Mouse (Mus musculus) urinary bladder, adult 18-20 months (tissue): ENCODE measurements around the gene Tlr12.
A peak's percentile ranks its signal among the peaks of the same experiment; 100 is the strongest.
"Not testable (repeated sequence)": the region's sequence is repeated elsewhere in the genome, so short reads cannot be mapped to it uniquely, and the experiment has no call there.

Experiments used
- DNase-seq, 2 experiments: peaks; one replicate each; pipeline ENCODE4 v3.0.0; 2022; ENCODE audit warnings: low spot score in 2 of 2, mixed read lengths in 2 of 2

Gene Tlr12

GRCm38 (mm10) chr4:128620572-128620971 lies 2.2 kb upstream of the Tlr12 start:
- DNase-seq: no peak

- no peak for DNase-seq
These were observed 544 bp upstream of the Tlr12 start for GRCm38 (mm10) chr4:128618963-128619362.

- DNase-seq: no peak
These were observed 877 bp downstream of the Tlr12 start for GRCm38 (mm10) chr4:128617363-128618120.

GRCm38 (mm10) chr4:128615761-128616160 lies 2.7 kb downstream of the Tlr12 start:
- no peak for DNase-seq

GRCm38 (mm10) chr4:128613326-128613725 lies 5.1 kb downstream of the Tlr12 start:
- DNase-seq: no peak

GRCm38 (mm10) chr4:128611726-128612125 lies 6.7 kb downstream of the Tlr12 start:
- not testable (repeated sequence) for DNase-seq

GRCm38 (mm10) chr4:128610706-128611105 lies 7.7 kb downstream of the Tlr12 start:
- peak in 1 of 2 experiments; percentile 15 for DNase-seq

GRCm38 (mm10) chr4:128609925-128610402 lies 8.5 kb downstream of the Tlr12 start, which contains the start of gene Zscan20:
Zscan20 (minus strand) TSS chr4:128610098.
- peak; percentile 83 to 97 for DNase-seq

GRCm38 (mm10) chr4:128609276-128609924 lies 9.0 kb downstream of the Tlr12 start:
- no peak for DNase-seq

- DNase-seq: no peak
These were observed 10.8 kb downstream of the Tlr12 start for GRCm38 (mm10) chr4:128607661-128608060.

GRCm38 (mm10) chr4:128606586-128606985 lies 11.8 kb downstream of the Tlr12 start:
- no peak for DNase-seq

GRCm38 (mm10) chr4:128597801-128598560 lies 20.4 kb downstream of the Tlr12 start:
- no peak for DNase-seq

GRCm38 (mm10) chr4:128594062-128594461 lies 24.4 kb downstream of the Tlr12 start:
- DNase-seq: no peak

- no peak for DNase-seq
These were observed 25.1 kb downstream of the Tlr12 start for GRCm38 (mm10) chr4:128593286-128593685.

- peak in 1 of 2 experiments; percentile 23 for DNase-seq
These were observed 39.2 kb downstream of the Tlr12 start for GRCm38 (mm10) chr4:128579182-128579581.

GRCm38 (mm10) chr4:128575811-128576210 lies 42.6 kb downstream of the Tlr12 start:
- no peak for DNase-seq
